Mouse (Mus musculus) forebrain, embryonic 11.5 days (tissue): ENCODE data around the gene Psd4. TPM values are rescaled to one million over a fixed set of nuclear protein-coding genes. Genes with fewer than 3 reads are reported as not detected.

Source experiments
- ATAC-seq: fragments of 200-750 bp; cut with Nextera tagmentation; replicated peaks from 2 replicates; pipeline ENCODE4 v1.8.0; 2017; ENCODE audit warnings: moderate TSS enrichment; ENCODE audit not compliant: low FRiP score
- DNase-seq: peaks from one replicate; pipeline ENCODE4 v3.0.0-alpha.2; 2017; ENCODE audit warnings: low spot score
- H3K27ac ChIP-seq: fragments of 300-500 bp; sonication (generic); 2 replicates; pipeline ENCODE4 v1.5.1; 2014; ENCODE audit warnings: low read depth, low read length
- H3K27me3 ChIP-seq: fragments of 300-500 bp; sonication (generic); 2 replicates; pipeline ENCODE4 v1.6.1; 2014; ENCODE audit warnings: mild to moderate bottlenecking, low read length, mixed read lengths; ENCODE audit not compliant: control insufficient read depth, insufficient read depth
- H3K36me3 ChIP-seq: fragments of 300-500 bp; sonication (generic); 2 replicates; pipeline ENCODE4 v1.6.1; 2014; ENCODE audit warnings: mild to moderate bottlenecking, low read length, moderate library complexity, mixed read lengths; ENCODE audit not compliant: control insufficient read depth, insufficient read depth
- H3K4me1 ChIP-seq: fragments of 300-500 bp; sonication (generic); replicated peaks from 2 replicates; pipeline ENCODE4 v1.6.1; 2014; ENCODE audit warnings: low read length, mixed read lengths; ENCODE audit not compliant: control insufficient read depth, insufficient read depth
- H3K4me2 ChIP-seq: fragments of 300-500 bp; sonication (generic); 2 replicates; pipeline ENCODE4 v1.6.1; 2014; ENCODE audit warnings: low read depth, mild to moderate bottlenecking, low read length, moderate library complexity, mixed read lengths; ENCODE audit not compliant: severe bottlenecking
- H3K4me3 ChIP-seq: fragments of 300-500 bp; sonication (generic); 2 replicates; pipeline ENCODE4 v1.5.1; 2014; ENCODE audit warnings: low read depth, low read length
- H3K9ac ChIP-seq: fragments of 300-500 bp; sonication (generic); 2 replicates; pipeline ENCODE4 v1.6.1; 2014; ENCODE audit warnings: low read length
- H3K9me3 ChIP-seq: fragments of 300-500 bp; sonication (generic); 2 replicates; pipeline ENCODE4 v1.6.1; 2016; ENCODE audit warnings: low read length, mixed read lengths; ENCODE audit not compliant: control insufficient read depth
- WGBS: fragments of 180-500 bp; shearing (Covaris S2); extraction: QIAGEN DNeasy Blood & Tissue Kit; methylation state at CpG from one replicate; pipeline ENCODE4 v1.1.7; 2014; 5-methylcytosine and 5-hydroxymethylcytosine counted together
- polyA plus RNA-seq: library from polyadenylated mRNA; unstranded; fragments of >200 nt; fragmentation: Nextera tagmentation; extraction: Ambion mirVana; gene quantifications from 2 replicates; pipeline ENCODE4 v1.2.1, GENCODE M21; 2014

The Psd4 gene
- polyA plus RNA-seq, 1 experiment from 2014 or later: 0.41 TPM

DNA sequence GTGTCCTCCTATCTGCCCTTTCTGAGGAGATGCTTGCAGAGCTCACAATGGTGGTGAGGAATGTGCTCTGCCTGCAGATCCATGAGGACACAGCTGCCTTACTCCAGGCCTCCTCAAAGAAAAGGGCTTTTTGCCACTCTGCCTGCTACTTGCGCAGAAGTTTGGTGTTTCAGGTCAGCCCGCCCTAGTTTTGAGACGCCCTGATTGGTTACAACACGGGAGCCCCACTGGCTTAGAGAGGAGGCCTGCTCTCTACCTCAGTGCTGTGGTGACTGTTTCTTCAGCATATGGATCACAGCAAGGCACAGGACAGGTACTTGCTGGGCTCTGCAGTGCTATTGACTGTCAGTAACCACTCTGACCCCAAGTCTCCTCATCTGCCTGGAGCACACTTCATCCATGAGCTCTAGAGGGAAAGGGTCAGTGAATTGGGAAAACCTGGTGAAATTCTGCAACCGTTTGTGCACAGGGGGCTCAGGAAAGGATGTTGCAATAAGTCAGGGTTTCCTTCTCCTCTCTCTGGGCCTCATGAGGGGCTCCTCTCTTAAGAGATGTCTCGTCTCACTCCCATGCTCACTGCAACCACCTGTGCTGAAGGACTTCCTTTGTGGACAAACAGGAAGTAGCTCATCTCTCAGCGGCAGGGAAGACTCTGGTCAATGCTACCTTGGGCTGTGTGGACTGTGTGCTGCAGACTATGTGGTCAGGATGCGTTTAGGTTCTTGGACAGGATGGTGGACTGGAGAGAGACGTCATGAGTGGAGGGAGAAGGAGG lies 15.3 kb downstream of the Psd4 start:
- Histone ChIP-seq H3K9me3 (no peaks in the 10 kb centered on the region), H3K9ac (no peak overlapping the region), H3K36me3 (no peaks in the 10 kb centered on the region), H3K27me3 (no peaks in the 10 kb centered on the region), H3K4me2 (no peak overlapping the region), H3K4me1 (no peaks in the 10 kb centered on the region), H3K27ac (no peak overlapping the region), H3K4me3 (no peak overlapping the region)
- no peak for DNase-seq
- ATAC-seq: no peak
- 81% methylated on average over 9 of the region's 9 CpGs for WGBS

DNA sequence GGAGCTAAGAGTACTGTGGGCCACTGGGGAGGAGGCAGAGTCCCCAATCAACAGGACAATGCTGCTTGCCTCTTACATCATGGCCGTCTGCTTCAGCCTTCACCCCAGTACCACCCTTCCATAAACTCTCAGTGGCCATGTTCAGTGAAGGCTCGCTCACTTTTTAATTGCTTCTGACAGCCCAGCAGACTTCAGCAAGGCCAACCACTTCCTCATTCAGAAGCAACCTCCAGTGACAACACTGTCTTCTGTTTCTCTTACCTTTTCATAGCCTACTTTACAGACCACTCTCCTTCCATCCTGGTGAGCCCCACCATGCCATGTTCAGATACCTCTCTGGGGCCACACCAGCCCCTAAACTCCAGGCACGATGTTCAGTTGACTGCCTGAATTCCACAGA lies 16.3 kb downstream of the Psd4 start:
- Histone ChIP-seq H3K27me3 (no peaks in the 10 kb centered on the region), H3K4me1 (no peaks in the 10 kb centered on the region), H3K4me3 (no peak overlapping the region), H3K9ac (no peak overlapping the region), H3K9me3 (no peaks in the 10 kb centered on the region), H3K36me3 (no peaks in the 10 kb centered on the region), H3K27ac (no peak overlapping the region), H3K4me2 (no peak overlapping the region)
- 86% methylated on average over 3 of the region's 3 CpGs for WGBS
- DNase-seq (no peak), ATAC-seq (no peak)

DNA sequence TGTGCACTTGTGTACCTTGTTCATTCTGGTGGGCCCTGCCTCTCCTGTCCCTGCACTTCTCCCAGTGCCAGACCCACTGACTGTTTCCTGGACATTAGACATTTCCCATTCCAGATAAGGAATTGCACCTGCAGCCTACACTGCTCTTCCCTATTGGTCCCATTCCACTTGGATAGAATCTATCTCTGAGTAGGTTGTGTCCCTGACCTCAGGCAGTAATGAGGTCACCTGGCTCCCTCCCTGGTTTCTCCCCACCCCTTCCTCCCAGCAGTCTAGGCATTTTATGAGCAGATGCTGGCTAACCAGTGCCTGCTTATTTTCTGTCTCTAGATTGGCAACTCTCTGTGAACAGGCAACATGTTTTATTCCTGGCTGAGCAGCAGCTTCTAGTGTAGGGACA lies 17.0 kb downstream of the Psd4 start:
- DNase-seq: no peak
- no peak overlapping the region for H3K4me2 ChIP-seq
- H3K4me1 ChIP-seq: no peaks in the 10 kb centered on the region
- H3K9me3 ChIP-seq: no peaks in the 10 kb centered on the region
- no peak overlapping the region for H3K4me3 ChIP-seq
- ATAC-seq: no peak
- no peaks in the 10 kb centered on the region for H3K27me3 ChIP-seq
- H3K36me3 ChIP-seq: no peaks in the 10 kb centered on the region
- H3K9ac ChIP-seq: no peak overlapping the region
- no peak overlapping the region for H3K27ac ChIP-seq

DNA sequence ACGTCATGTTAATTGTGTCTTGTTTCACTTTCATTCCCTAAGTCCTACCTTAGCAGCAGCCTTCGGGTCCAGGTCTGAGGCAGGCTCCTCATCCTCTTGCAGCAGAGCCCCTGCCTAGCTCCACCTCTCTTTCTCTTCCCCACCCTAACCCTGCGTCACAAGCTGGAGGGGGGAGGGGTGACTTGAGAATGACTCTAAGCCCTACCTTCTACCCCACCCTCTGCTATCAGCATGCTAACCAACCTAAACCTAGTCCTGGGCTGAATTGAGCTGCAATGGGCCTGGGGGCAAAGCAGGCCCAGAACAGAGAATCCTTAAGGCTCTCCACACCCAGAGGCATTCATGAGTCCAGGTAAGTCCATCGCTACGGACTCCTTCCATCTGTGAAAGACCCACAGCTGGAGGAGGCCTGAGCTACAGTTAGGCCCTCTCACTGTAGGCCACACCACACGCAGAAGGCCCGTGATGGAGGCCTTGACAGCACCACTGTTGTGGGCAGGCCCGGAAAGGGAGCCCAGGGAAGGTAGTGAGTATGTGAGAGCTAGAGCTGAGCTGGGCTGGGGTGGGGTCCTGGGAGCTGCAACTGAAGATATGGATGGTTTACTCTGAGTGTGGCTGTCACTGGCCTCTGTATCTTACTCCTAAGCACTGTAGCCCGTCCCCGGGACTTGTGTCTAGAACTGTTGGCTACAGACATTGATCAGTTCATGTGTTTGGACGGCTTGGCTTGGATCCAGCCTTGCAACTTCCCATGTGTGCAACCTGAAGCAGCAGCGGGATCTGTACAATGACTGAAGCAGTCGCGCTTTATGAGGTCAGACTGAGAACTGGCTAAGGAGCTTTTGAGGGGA lies 18.0 kb downstream of the Psd4 start:
- WGBS: 84% methylated on average over 14 of the region's 14 CpGs
- Histone ChIP-seq H3K27ac (no peak overlapping the region), H3K36me3 (no peaks in the 10 kb centered on the region), H3K4me1 (no peaks in the 10 kb centered on the region), H3K9ac (no peak overlapping the region), H3K4me3 (no peak overlapping the region), H3K4me2 (no peak overlapping the region), H3K27me3 (no peaks in the 10 kb centered on the region), H3K9me3 (no peaks in the 10 kb centered on the region)
- ATAC-seq (no peak), DNase-seq (no peak)

DNA sequence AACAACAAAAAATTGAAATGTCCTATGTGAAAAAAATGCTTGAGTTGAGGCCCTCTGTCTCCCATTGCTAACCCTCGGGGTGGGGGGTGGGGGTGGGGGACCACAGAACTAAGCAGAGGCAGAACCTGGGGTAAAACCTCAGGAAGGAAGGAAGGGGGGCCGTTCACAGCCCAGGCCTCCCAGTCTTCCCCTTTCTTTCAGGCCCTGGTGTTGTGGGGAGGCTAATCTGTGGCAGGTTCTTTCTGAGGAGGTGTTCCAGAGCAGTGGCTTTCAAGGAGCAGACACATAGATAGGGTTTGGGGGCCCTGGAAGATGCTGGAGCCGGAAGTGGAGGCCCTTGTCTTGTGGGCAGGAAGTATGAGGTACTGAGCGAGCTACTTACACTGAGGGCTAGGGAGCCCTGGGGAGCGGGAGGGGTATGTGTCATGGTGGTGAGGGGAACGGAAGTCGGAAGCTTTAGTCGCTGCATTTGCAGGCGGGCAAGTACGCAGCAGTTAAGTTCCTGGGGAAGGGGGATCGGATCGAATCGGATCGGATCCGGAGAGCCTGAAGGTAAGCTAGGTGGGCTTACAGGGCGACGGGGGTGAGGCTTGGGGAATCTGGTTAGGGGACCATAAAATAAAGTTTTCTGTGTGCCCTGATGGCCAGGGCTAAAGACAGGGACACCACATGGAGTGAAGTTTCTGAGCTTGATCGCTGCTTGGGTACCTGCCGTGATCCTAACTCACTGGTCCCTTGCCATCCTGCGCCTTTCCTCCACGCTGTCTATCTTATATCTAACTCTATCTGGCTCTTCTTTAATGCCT lies 19.0 kb downstream of the Psd4 start:
- no peak for DNase-seq
- no peak overlapping the region for H3K4me3 ChIP-seq
- no peak for ATAC-seq
- H3K9ac ChIP-seq: no peak overlapping the region
- H3K4me2 ChIP-seq: no peak overlapping the region
- no peaks in the 10 kb centered on the region for H3K4me1 ChIP-seq
- H3K9me3 ChIP-seq: no peaks in the 10 kb centered on the region
- no peaks in the 10 kb centered on the region for H3K27me3 ChIP-seq
- no peak overlapping the region for H3K27ac ChIP-seq
- 86% methylated on average over 21 of the region's 21 CpGs for WGBS
- H3K36me3 ChIP-seq: no peaks in the 10 kb centered on the region

DNA sequence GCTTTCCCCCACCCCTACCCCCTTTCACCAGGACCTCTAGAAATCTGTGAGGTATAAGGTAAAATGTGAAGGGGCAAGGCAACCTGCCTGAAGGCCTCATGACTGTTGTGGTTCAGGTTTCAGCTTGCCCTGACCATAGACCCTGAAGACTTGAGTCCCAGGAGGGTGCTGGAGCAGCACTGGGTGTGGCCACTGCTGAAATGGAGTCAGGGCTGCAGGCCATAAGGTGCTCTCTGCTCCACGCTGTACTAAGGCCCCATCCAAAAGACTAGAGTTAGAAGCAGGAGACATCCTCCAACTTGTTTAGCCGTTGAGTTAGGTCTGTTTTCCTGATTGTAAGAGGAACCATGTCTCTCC lies 19.6 kb downstream of the Psd4 start:
- H3K9me3 ChIP-seq: no peaks in the 10 kb centered on the region
- H3K9ac ChIP-seq: no peak overlapping the region
- H3K4me1 ChIP-seq: no peaks in the 10 kb centered on the region
- no peak for DNase-seq
- 89% methylated on average over 2 of the region's 2 CpGs for WGBS
- H3K4me3 ChIP-seq: no peak overlapping the region
- H3K36me3 ChIP-seq: no peaks in the 10 kb centered on the region
- no peak overlapping the region for H3K4me2 ChIP-seq
- no peak overlapping the region for H3K27ac ChIP-seq
- no peaks in the 10 kb centered on the region for H3K27me3 ChIP-seq
- no peak for ATAC-seq

DNA sequence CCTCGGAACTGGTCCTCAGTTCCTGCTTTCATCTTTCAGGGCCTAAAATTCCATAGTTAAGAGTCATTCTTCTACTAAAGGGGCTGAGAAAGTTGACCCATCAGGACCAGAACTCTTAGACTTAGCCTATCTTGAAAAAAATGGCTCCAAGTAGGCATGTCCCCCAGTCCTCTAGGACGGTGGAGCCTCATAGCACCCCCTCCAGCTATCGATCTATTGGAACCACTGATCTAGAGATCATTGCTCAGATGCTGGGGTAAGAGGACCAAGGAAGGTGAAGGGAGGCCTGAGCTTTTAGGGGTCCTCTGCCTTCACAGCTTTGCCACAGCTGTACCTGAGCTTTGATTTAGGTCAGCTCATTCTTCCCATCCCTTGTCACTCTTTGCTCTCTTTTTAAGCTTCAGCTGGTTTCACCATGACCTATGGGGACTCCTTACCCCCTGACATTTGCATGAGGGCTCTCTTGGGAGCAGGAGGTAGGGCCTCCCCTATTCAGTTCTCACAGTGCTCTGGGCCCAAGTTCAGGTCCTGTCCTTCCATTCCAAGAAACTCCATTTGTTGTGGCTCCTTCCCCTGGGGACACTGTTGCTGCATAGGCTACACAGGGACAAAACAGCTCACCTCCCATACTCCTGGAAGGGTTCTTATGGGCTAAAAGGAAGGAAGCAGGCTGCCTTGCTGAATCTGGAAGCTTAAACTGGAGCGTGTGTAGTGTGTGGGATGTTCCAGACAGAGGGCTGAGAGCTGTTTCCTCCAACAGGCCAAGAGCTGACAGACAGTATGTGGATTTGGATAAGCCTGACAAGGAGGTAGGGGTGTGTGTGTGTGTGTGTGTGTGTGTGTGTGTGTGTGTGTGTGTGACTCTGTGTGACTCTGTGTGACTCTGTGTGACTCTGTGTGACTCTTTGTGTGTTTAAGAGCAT lies 20.2 kb downstream of the Psd4 start:
- no peak overlapping the region for H3K4me2 ChIP-seq
- H3K9me3 ChIP-seq: no peaks in the 10 kb centered on the region
- ATAC-seq (no peak), DNase-seq (no peak)
- no peak overlapping the region for H3K4me3 ChIP-seq
- no peak overlapping the region for H3K9ac ChIP-seq
- no peaks in the 10 kb centered on the region for H3K36me3 ChIP-seq
- no peaks in the 10 kb centered on the region for H3K27me3 ChIP-seq
- H3K4me1 ChIP-seq: no peaks in the 10 kb centered on the region
- no peak overlapping the region for H3K27ac ChIP-seq
- WGBS: 83% methylated on average over 4 of the region's 4 CpGs

DNA sequence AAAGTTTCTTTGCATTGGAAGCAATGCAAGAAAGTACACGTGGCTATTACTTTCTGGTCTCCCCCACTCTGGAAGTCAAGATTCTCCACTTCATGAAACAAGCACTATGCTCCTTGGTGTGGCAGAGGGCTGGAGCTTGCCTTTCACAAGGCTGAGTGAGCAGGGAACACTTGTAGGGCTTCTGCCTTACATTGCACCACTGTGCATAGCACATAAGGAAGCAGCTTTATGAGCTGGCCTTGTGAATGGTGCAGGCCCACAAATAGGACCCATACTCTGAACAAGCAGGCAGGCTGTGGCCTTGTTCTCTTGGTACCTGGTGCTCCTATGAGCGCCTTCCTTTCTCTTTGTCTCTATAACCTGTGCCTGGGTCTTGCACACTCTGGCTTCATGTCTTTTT lies 25.9 kb downstream of the Psd4 start:
- Histone ChIP-seq H3K4me1 (no peaks in the 10 kb centered on the region), H3K9ac (no peak overlapping the region), H3K4me3 (no peak overlapping the region), H3K27me3 (no peaks in the 10 kb centered on the region), H3K4me2 (no peak overlapping the region), H3K9me3 (no peaks in the 10 kb centered on the region), H3K27ac (no peak overlapping the region), H3K36me3 (no peaks in the 10 kb centered on the region)
- WGBS: 71% methylated on average over 2 of the region's 2 CpGs
- peak; percentile 26 for DNase-seq
- ATAC-seq: no peak
